Mouse (Mus musculus) fibroblast of lung, adult 2 months (primary cell): Measurements from ENCODE around the gene Gmpr2.

Source experiments
- DNase-seq: peaks from one replicate; pipeline ENCODE4 v3.0.0-alpha.2; 2011; ENCODE audit warnings: low read depth

Gmpr2 gene

GRCm38 (mm10) chr14:55681160-55682117 lies 9.7 kb downstream of the Gmpr2 start, which contains the start of gene Tinf2:
Tinf2 (minus strand) TSS chr14:55681820.
- DNase-seq: peak; percentile 98

DNA sequence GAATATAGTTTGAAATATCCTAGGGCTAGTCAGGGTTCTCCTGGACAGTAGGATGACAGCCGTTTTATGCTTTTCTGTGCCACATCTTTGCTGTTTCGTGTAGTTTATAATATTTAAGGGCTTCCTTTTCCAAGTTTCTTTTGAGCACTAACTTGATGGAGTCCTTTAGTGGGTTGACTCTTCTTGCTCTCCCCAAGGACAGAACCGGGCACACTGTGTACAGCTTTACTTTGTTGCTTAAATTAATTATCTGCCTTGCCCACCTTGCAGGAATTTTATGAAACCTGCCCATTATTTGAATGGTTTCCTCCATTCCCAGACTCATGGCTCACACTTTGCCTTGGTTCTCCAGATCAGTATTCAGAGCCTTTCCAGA lies 10.4 kb downstream of the Gmpr2 start:
- no peak for DNase-seq

DNA sequence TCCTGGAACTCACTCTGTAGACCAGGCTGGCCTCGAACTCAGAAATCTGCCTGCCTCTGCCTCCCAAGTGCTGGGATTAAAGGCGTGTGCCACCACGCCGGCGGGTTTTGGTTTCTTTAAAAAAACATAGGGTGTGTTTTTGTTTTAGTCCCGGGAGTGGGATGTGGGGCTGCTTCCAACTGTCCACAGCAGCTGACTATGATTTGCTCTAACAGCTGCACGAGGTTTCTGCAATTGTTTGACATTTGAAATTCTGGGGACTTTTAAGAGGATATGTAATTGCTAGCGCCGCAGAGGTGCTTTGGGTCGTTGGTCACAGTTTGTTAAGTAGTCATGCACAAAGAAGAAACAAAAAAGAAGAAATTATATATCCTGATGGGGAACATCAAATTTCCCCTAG lies 17.7 kb downstream of the Gmpr2 start:
- no peak for DNase-seq

- DNase-seq: no peak
Observed at GRCm38 (mm10) chr14:55697226-55697625, 25.5 kb downstream of the Gmpr2 start.

GRCm38 (mm10) chr14:55701131-55701530 lies 29.4 kb downstream of the Gmpr2 start:
- no peak for DNase-seq

- DNase-seq: no peak
Observed at GRCm38 (mm10) chr14:55702761-55703160, 31.0 kb downstream of the Gmpr2 start.

DNA sequence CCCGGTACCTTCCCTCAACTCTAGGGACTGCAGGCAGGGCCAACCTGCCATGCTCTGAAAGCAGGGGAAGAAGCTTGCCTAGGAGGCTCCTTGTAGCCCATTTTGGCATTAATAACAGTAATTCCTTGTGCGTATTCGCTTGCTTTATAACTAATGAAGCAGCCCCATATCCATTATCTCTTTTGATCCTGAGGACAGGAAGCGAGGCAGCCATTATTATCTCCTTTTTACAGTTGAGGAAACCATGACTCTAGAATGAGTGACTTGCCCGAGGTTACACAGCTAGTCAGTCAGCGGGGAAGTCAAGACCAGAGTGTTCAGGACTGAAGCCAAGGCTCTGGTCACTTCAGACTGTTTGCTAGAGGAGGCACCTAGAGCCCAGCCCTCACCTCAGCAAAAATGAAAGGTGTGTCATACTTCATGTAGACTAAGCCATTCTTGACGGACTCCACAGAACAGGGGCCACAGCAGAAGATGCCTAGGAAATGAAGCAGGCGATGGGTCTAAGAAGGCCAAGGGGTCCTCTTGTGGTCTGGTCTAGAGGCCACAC lies 34.4 kb downstream of the Gmpr2 start:
- DNase-seq: no peak

DNA sequence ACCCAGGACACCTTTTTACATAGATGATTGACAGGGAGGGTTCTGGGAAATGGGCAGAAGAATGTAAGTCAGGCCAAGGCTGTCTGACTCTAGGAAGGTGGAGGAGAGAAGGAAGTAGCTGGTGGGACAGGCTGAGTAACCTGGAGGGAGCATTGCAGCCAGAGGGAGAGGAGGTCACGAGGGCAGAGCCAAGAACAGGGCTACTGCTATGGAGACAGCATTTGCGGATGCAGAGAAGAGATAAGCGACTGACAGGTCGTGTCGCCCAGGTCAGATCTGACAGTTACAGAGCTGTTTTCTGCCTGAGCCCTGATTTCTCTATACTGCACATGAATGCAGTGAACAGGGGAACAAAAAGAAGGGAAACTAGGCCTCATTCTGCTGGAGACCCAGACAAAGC lies 35.7 kb downstream of the Gmpr2 start:
- DNase-seq: no peak

DNA sequence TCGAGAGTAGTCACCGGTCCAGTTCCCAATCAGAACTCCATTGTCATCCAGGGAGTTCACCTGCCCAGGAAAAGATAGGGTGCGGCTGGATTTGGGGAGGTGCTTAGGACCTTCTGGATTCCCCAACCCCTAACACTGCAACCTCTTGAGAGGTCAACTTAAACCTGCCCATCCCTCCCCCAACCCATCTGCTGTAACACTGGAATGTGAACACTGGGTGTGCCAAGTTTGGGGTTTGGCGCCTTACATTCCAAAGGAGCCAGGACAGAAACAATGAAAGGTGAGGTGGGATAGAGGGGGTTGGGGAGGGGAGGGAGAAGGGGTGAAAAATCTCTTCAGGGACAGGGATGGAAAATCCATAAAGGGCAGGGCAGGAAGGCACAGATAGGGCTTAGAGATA lies 37.8 kb downstream of the Gmpr2 start:
- DNase-seq: no peak

DNA sequence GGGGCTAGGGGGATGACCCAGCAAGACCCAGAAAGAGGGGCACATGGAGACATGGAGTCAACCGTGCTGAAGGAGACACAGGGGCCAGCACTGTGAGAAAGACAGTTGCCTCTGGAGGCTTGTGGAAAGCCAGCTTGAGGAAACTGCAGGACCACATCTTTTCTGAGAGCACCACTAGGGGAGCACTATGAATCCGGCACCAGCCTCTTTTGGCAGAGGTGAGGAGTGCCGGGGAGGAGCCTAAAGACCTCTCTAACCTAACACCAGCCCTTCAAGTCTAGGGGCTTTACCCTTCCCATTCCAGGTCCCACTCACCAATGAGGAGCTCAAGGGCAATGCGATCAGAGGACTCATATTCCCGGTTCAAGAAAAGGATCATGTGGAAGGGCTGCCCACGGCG lies 40.0 kb downstream of the Gmpr2 start:
- no peak for DNase-seq

GRCm38 (mm10) chr14:55713007-55713728 lies 41.4 kb downstream of the Gmpr2 start:
- no peak for DNase-seq

DNA sequence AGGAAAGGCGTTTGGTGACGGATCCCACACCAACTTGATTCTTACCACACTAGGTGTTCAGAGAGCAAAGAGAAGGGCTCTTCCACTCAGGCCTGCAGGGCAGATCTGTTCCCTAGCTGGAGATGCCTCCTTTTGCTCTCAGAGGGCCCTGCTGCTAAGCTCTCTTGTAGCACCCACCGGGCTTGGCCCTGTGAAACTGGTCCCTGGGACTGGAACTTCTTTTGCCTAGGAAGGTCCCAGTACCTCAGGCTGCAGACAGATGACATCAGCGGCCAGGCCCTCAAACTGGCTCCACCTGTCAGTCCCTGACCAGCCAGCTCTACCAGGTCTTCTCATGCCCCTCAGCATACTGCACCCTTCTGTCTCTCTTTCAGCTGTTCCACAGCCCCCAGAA lies 42.0 kb downstream of the Gmpr2 start, which contains the start of gene Tgm1:
Gene Tgm1, minus strand, starts transcription at position 198 of the 394 bp plus-strand sequence.
- DNase-seq: no peak

DNA sequence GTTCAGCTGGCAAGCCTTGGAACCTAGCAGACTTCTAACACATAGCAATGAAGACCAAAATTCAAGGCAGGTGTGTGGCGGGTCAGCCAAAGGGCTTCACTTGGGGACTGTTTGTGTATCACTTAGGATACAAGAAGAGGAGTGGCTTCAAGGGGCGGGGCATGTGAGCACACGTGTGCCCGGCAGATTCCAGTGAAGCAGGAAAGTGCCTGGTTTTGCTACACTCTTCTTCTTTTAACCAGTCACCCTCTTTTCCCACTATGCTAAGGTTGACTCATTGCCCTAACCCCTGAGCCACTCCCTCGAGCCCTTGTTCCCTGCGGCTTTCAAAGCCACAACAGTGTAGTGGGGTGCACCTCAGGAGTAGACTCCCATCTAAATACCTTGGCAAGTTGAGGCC lies 43.2 kb downstream of the Gmpr2 start:
- DNase-seq: no peak

- no peak for DNase-seq
Observed at GRCm38 (mm10) chr14:55716271-55716670, 44.5 kb downstream of the Gmpr2 start.

DNA sequence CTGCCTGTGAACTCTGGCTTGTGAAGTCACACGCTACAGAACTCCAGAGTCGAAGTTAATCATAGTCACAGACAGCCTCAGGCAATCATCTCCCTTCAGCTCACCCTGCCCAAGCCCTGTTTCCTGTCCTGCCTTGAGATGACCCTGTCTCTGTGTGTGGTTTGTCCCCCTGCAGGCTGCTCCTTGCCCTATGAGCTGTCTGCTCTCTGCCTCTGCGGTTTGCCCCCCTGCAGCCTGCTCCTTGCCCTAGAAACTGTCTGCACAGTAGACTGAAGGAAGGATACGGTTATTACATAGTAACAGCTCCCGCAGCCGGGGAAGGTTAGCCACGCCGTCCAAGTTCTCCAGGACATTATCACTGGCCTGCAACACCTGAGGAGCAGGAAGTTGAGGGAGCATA lies 45.1 kb downstream of the Gmpr2 start:
- DNase-seq: no peak

GRCm38 (mm10) chr14:55719737-55720136 lies 48.0 kb downstream of the Gmpr2 start:
- DNase-seq: no peak

- no peak for DNase-seq
Observed at GRCm38 (mm10) chr14:55720666-55721065, 48.9 kb downstream of the Gmpr2 start.

DNA sequence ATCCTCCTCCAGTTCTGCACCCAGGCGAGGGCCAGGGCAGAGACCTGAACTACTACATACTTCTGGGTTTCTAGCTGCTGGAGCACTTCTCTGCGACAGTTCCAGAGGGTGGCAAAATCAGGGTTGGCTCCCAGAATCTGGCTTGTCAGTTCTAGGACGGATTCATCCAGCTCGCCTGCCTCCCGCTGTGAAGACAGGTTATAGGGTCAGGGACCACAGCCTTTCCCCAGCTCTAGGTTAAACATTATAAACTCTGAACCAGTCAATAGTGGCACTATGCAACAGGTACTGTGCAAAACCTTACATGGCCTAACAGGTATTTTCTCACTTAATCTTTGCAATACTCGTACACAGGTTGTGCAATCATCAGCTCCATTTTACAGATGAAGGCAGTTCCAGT lies 49.3 kb downstream of the Gmpr2 start:
- DNase-seq: no peak

DNA sequence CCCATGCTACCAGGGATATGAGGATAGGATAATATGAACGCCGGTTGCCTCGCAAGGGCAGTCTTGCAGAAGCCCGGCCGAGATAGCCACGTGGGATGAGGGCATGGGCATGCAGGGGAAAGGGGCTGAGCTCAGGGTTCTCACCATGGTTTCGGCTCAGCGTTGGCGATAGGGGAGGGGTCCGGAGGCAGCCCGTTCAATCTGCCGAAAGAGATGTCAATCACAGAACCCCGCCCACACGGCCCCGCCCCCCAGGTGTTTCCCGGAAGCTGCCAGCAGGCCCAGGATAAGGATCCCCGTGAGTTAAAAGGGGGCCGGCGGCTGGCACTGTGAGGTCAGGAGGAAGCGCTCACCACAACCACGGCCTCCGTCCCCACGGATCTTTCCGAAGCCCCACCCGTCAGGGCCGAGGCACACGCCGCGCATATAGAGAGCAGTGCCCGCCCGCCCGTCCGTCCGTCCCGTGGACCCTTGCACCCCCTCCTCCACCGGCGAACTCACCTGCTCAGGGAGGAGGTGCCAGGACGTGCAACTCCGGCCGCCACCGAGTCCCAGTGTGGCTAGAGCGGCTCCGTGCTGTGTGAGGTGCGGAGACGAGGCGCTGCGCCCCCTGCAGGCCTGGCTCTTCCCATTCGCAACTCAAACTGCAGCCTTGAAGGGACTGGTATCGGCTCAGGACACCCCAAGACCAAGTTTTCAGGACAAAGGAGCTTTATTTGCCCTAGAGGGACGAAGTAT lies 50.1 kb downstream of the Gmpr2 start, which contains the start of gene Rabggta:
Gene Rabggta, minus strand, starts transcription at position 564 of the 738 bp plus-strand sequence.
- peak; percentile 66 for DNase-seq

DNA sequence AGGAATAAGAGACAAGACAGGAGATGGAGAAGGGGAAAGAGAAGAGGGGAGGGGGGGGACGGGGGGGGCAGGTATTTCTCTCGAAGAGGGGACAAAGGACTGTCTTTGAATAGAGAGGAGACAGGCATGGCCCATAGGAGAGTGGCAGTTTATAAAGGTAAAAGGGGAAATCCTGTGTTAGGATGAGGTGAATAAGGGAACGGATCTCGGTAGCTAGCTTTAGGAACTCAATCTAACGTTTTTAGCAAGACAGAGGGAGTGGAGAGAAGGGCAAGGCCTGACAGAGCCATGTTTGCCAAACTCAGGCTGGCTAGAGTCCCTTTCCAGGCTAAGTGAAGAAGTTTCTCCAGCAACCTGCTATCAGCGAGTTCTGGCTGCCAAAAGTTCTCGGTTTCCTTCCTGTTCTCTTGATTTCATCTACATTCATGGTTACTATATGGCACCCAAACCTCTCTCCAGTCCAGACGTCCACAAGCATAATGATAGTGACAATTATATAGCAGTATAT lies 50.8 kb downstream of the Gmpr2 start:
- DNase-seq: no peak

DNA sequence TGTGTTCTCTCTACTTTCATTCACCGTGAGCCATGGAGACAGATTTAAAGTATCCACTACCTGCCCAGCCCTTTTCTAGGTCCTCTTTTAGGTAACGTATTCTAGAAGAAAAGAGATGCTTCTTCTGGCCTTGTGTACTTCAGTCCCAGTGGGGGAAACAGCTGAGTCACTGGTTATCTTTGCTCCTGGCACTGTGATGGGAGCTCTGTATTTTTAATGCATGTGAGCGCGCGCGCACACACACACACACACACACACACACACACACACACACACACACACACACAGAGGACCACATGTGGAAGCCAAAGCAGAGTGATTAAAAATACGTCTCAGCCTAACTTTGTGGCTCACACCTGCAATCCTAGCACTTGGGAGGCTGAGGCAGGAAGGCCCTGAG lies 51.7 kb downstream of the Gmpr2 start:
- DNase-seq: no peak

- DNase-seq: peak; percentile 60
Observed at GRCm38 (mm10) chr14:55724411-55724871, 52.7 kb downstream of the Gmpr2 start.
